Mouse (Mus musculus): Measurements from ENCODE around the gene St6galnac5. TPM values are rescaled to one million over a fixed set of nuclear protein-coding genes. Genes with fewer than 3 reads are reported as not detected.

St6galnac5 gene
- polyA plus RNA-seq, 1 experiment from 2014 or later: 0.62 TPM

DNA sequence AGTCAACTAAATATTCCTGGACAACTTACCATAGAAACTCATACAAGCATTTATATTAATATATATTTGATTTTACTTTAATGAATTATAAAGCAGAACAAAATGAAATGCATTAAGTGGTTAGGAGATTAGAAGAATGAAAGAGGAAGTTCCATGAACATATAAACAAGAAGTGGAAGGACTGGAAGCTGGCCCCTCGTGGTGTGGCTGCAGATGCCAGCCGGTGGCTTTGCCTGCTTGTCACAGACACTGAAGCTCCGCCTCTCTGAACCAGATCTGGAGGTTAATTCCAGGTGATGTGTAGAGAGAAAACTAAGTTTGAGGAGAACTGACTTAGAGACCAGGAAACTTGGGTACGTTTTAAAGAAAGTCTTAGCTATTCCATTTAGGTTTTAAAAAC lies 87.1 kb downstream of the St6galnac5 start:
- Histone ChIP-seq H3K4me3 (ENCODE audit: low read length) (no peak overlapping the region), H3K4me1 (replicated peaks; ENCODE audit: control insufficient read depth, insufficient read depth, low read length) (peaks cover 3% of the 10 kb centered on the region; the same call in 1 of the 2 replicates), H3K36me3 (ENCODE audit: control insufficient read depth, insufficient read depth, low read length) (no peaks in the 10 kb centered on the region), H3K9ac (ENCODE audit: low read length) (no peak overlapping the region), H3K27ac (ENCODE audit: low read length) (no peak overlapping the region), H3K27me3 (ENCODE audit: control insufficient read depth, insufficient read depth, low read depth, low read length) (no peaks in the 10 kb centered on the region), H3K4me2 (ENCODE audit: low read depth, low read length) (no peak overlapping the region), H3K9me3 (ENCODE audit: control insufficient read depth, low read length) (no peaks in the 10 kb centered on the region)
- ATAC-seq (ENCODE audit: low read depth): no peak
- WGBS: 37% methylated on average over 4 of the region's 4 CpGs

DNA sequence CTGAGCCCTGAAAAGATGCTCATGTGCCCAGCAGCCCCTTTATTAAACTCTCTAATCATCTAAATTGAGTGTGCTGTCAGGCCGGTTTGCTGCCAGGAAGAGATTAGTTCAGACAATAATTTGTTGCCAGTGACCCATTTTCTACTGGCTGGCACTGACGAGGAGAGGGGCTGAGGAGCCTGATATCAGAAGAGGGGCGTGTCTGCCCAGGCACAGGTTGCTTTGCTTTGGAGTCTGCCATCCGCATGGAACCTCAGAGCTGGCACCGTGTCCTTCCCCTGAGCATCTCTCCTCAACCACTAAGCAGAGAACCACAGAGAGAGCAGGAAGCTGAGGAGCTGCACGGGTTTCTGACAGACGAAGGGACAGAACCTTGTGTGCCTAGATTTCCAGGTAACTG lies 93.9 kb downstream of the St6galnac5 start:
- Histone ChIP-seq H3K27me3 (ENCODE audit: control insufficient read depth, insufficient read depth, low read depth, low read length) (no peaks in the 10 kb centered on the region), H3K9me3 (ENCODE audit: control insufficient read depth, low read length) (no peaks in the 10 kb centered on the region), H3K4me1 (replicated peaks; ENCODE audit: control insufficient read depth, insufficient read depth, low read length) (no peaks in the 10 kb centered on the region), H3K9ac (ENCODE audit: low read length) (no peak overlapping the region), H3K36me3 (ENCODE audit: control insufficient read depth, insufficient read depth, low read length) (no peaks in the 10 kb centered on the region), H3K4me2 (ENCODE audit: low read depth, low read length) (no peak overlapping the region), H3K4me3 (ENCODE audit: low read length) (no peak overlapping the region), H3K27ac (ENCODE audit: low read length) (no peak overlapping the region)
- no peak for ATAC-seq (ENCODE audit: low read depth)
- 68% methylated on average over 7 of the region's 7 CpGs for WGBS

DNA sequence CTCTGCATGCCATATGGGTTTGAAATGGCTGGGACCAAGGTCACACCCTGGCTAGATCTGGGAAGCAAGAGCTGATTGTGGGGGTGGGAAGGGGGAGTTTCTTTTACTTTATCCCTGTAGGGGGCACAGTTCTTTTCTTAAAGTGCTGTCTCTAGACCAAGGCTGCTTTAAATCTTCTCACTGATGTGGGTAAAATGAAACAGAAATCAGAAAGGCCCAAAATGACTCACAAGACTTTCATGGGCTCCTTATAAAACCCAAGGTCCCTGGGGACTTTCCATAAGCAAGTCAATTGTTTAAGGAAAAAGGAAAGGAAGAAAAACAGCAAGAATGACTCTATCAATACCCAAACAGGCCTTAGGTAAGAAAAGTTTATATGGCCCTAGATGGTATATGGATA lies 95.3 kb downstream of the St6galnac5 start:
- Histone ChIP-seq H3K4me3 (ENCODE audit: low read length) (no peak overlapping the region), H3K9ac (ENCODE audit: low read length) (no peak overlapping the region), H3K4me1 (replicated peaks; ENCODE audit: control insufficient read depth, insufficient read depth, low read length) (no peaks in the 10 kb centered on the region), H3K9me3 (ENCODE audit: control insufficient read depth, low read length) (no peaks in the 10 kb centered on the region), H3K4me2 (ENCODE audit: low read depth, low read length) (no peak overlapping the region), H3K27ac (ENCODE audit: low read length) (no peak overlapping the region), H3K27me3 (ENCODE audit: control insufficient read depth, insufficient read depth, low read depth, low read length) (no peaks in the 10 kb centered on the region), H3K36me3 (ENCODE audit: control insufficient read depth, insufficient read depth, low read length) (no peaks in the 10 kb centered on the region)
- ATAC-seq (ENCODE audit: low read depth): no peak

DNA sequence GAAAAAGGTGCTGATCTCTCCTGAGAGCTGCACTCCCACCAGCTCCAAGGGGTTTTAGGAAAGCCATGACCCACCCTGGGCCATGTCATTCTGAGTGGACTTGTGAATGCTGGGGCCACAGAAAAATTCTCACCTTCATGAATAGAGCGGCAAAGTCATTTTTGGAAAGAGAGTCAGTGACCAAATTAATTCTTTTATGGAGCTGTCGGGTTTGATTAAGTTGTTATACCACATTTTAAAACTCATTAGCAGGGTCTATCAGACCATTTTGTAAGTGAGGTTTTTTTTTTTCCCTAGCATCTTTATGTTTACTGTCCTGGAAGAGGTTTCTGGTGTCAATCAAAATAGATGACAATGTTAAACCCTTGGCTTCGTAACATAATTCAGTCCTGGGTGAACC lies 98.5 kb downstream of the St6galnac5 start:
- Histone ChIP-seq H3K27ac (ENCODE audit: low read length) (no peak overlapping the region), H3K4me2 (ENCODE audit: low read depth, low read length) (no peak overlapping the region), H3K4me3 (ENCODE audit: low read length) (no peak overlapping the region), H3K27me3 (ENCODE audit: control insufficient read depth, insufficient read depth, low read depth, low read length) (no peaks in the 10 kb centered on the region), H3K9me3 (ENCODE audit: control insufficient read depth, low read length) (no peaks in the 10 kb centered on the region), H3K4me1 (replicated peaks; ENCODE audit: control insufficient read depth, insufficient read depth, low read length) (peaks cover 2% of the 10 kb centered on the region; the same call in 1 of the 2 replicates), H3K9ac (ENCODE audit: low read length) (no peak overlapping the region), H3K36me3 (ENCODE audit: control insufficient read depth, insufficient read depth, low read length) (no peaks in the 10 kb centered on the region)
- no peak for ATAC-seq (ENCODE audit: low read depth)
- 79% methylated on average over 3 of the region's 3 CpGs for WGBS

DNA sequence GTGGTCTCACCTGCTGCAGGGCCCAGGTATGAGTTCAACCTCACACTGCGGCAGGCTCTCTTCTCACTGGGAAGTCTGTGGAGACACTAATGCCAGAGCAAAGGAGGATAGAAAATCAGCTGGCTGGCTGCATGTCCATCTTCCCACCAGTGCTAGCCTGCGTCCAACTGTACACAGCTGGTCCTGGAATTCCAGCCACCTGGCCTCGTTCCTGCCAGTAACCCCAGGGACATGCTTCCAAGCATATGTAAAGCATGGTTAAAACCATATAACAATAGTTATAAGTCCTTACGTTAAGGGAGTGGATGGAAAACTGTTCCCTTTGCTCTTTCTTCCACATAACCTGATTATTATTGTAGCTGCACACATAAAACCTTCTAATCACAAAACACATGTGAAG lies 100.3 kb downstream of the St6galnac5 start:
- peaks cover 2% of the 10 kb centered on the region; the same call in 1 of the 2 replicates for H3K4me1 ChIP-seq (replicated peaks; ENCODE audit: control insufficient read depth, insufficient read depth, low read length)
- 64% methylated on average over 4 of the region's 4 CpGs for whole genome bisulfite sequencing
- H3K9me3 ChIP-seq (ENCODE audit: control insufficient read depth, low read length): no peaks in the 10 kb centered on the region
- H3K27ac ChIP-seq (ENCODE audit: low read length): no peak overlapping the region
- H3K9ac ChIP-seq (ENCODE audit: low read length): no peak overlapping the region
- no peak overlapping the region for H3K4me2 ChIP-seq (ENCODE audit: low read depth, low read length)
- H3K4me3 ChIP-seq (ENCODE audit: low read length): no peak overlapping the region
- no peak for ATAC-seq (ENCODE audit: low read depth)
- no peaks in the 10 kb centered on the region for H3K27me3 ChIP-seq (ENCODE audit: control insufficient read depth, insufficient read depth, low read depth, low read length)
- H3K36me3 ChIP-seq (ENCODE audit: control insufficient read depth, insufficient read depth, low read length): no peaks in the 10 kb centered on the region

DNA sequence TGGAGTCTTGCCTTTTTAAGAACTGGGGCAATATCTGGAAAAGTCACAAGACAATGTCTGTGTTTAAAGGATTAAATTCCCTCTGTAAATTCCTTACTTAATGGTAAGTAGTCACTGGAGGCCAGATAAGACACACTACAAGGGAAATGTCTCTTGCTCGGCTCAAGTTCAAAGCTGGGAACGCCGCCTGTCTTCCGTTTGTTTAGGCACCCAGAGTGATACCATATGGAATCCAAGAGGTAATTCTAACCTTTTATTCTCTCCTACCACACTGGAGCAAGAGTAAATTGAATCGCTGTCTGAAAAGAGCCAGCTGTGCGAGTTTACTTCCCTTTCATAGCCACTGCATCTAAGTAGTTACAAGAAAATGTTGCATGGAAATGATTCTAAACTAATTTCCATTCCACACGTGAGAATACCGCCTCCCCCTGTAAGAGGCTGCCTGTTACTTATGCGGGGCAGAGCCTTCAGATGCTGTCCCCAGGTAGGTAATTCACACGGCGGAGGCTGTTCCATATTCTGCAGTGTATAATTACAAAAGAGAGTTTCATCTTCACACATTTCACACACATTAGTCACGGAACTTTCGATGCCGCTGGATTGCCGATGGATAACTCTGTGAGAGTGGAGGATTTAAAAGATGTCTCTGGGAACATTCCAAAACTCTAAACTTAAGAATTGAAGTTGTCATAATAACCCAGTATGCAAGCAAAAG lies 101.8 kb downstream of the St6galnac5 start:
- Histone ChIP-seq H3K27ac (ENCODE audit: low read length) (0 out of 2 replicates have a peak overlapping the region, but pooled peaks have one; percentile 18), H3K4me3 (ENCODE audit: low read length) (no peak overlapping the region), H3K9ac (ENCODE audit: low read length) (no peak overlapping the region), H3K4me1 (replicated peaks; ENCODE audit: control insufficient read depth, insufficient read depth, low read length) (peaks cover 2% of the 10 kb centered on the region; the same call in 1 of the 2 replicates), H3K4me2 (ENCODE audit: low read depth, low read length) (peak overlapping the region; percentile 32; the same call in 1 of the 2 replicates), H3K27me3 (ENCODE audit: control insufficient read depth, insufficient read depth, low read depth, low read length) (no peaks in the 10 kb centered on the region), H3K9me3 (ENCODE audit: control insufficient read depth, low read length) (no peaks in the 10 kb centered on the region), H3K36me3 (ENCODE audit: control insufficient read depth, insufficient read depth, low read length) (no peaks in the 10 kb centered on the region)
- WGBS: 32% methylated on average over 15 of the region's 15 CpGs
- ATAC-seq (ENCODE audit: low read depth): peak; percentile 79

DNA sequence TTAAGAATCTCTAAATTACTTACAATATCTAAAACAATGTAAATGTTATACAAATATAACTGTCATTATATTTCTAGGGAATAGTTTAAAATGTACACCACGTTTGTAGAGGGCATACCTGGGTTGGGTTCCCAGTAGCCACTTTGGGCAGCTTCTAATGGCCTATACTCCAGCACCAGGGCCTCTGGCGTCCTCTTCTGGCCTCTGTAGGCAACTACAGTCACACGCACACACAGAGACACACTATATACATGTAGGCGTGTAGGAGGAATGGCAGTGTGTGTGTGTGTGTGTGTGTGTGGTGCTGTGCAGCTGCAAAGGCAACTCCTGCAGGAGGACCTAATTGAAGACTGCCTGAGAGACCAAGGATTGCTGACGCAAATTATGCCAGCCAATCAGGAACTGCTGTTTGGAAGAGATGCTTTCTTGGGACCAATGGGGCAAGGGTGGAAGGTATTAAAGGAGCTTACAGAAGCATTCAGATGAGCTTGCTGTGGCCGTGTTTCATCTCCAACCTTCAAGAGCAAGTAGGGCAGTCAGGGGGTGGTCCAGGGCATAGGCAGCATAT lies 106.2 kb downstream of the St6galnac5 start:
- no peak for ATAC-seq (ENCODE audit: low read depth)
- 79% methylated on average over 6 of the region's 6 CpGs for WGBS
- Histone ChIP-seq H3K9me3 (ENCODE audit: control insufficient read depth, low read length) (no peaks in the 10 kb centered on the region), H3K27ac (ENCODE audit: low read length) (no peak overlapping the region), H3K4me1 (replicated peaks; ENCODE audit: control insufficient read depth, insufficient read depth, low read length) (peaks cover 2% of the 10 kb centered on the region; the same call in 1 of the 2 replicates), H3K27me3 (ENCODE audit: control insufficient read depth, insufficient read depth, low read depth, low read length) (no peaks in the 10 kb centered on the region), H3K36me3 (ENCODE audit: control insufficient read depth, insufficient read depth, low read length) (no peaks in the 10 kb centered on the region), H3K9ac (ENCODE audit: low read length) (no peak overlapping the region), H3K4me3 (ENCODE audit: low read length) (no peak overlapping the region), H3K4me2 (ENCODE audit: low read depth, low read length) (no peak overlapping the region)

DNA sequence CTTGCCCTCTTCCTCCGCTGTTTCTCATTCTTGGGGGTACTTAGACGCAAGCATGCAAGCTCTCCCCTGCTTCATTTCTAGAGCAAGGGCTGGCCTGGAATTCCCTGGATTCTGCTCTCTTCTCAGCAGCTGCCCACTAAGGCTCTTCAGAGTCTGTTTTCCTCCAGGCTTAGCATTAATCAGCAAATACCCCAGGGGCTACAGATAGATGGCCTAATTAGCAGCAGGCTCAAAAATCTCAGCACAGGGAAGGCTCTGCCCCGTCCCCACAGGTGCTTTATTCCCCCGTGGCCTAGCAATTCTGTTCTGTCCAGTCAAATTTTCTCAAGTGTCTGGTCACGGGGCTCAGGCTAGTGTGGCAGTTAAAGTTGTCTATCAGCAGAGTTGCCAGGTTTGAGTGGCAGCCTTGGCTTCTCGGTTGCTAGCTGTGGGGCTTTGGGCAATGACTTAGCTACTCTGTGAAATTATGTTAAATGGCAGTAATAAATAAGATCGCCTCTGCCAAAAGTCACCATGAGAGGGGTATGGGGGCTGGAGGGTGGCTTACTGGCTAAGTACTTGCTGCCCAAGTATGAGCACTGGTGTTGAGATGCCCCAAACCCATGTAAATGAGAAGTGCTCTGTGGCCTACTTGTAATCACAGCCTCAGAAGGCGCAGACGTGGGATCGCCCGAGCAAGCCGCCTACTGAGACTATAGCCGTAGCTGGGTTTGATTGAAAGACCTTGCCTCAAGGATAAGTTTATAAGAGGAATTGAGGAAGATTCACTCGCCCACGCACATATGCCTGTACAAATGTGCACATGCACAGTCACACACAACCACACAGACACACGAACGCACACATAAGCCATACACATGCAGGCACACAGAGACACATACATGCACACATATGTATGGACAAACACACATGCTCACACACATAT lies 107.4 kb downstream of the St6galnac5 start:
- Histone ChIP-seq H3K9me3 (ENCODE audit: control insufficient read depth, low read length) (no peaks in the 10 kb centered on the region), H3K27me3 (ENCODE audit: control insufficient read depth, insufficient read depth, low read depth, low read length) (no peaks in the 10 kb centered on the region), H3K9ac (ENCODE audit: low read length) (no peak overlapping the region), H3K27ac (ENCODE audit: low read length) (no peak overlapping the region), H3K4me3 (ENCODE audit: low read length) (no peak overlapping the region), H3K4me1 (replicated peaks; ENCODE audit: control insufficient read depth, insufficient read depth, low read length) (no peaks in the 10 kb centered on the region), H3K36me3 (ENCODE audit: control insufficient read depth, insufficient read depth, low read length) (no peaks in the 10 kb centered on the region), H3K4me2 (ENCODE audit: low read depth, low read length) (no peak overlapping the region)
- no peak for ATAC-seq (ENCODE audit: low read depth)
- 89% methylated on average over 17 of the region's 17 CpGs for WGBS

DNA sequence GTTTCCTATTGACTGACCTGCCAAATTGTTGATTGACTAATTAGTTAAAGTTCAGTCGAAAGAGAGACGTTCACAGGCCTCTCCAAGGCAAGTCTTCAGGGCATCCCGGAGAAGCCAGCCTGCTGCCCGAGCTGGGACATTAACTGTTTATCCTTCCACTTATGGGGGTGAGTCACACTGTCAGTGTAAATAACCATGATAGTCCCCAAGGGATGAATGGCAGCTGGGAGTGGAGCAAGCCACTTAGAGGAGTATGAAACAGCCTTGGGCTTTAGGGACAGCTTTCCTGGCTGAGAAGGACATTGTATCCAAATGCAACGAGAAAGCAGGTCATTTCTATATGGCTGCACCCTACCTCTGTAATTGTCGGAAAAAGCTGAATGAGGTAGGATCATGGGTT lies 109.5 kb downstream of the St6galnac5 start:
- Histone ChIP-seq H3K4me1 (replicated peaks; ENCODE audit: control insufficient read depth, insufficient read depth, low read length) (no peaks in the 10 kb centered on the region), H3K4me3 (ENCODE audit: low read length) (no peak overlapping the region), H3K27ac (ENCODE audit: low read length) (no peak overlapping the region), H3K9ac (ENCODE audit: low read length) (no peak overlapping the region), H3K36me3 (ENCODE audit: control insufficient read depth, insufficient read depth, low read length) (no peaks in the 10 kb centered on the region), H3K9me3 (ENCODE audit: control insufficient read depth, low read length) (no peaks in the 10 kb centered on the region), H3K27me3 (ENCODE audit: control insufficient read depth, insufficient read depth, low read depth, low read length) (no peaks in the 10 kb centered on the region), H3K4me2 (ENCODE audit: low read depth, low read length) (no peak overlapping the region)
- no peak for ATAC-seq (ENCODE audit: low read depth)
- 58% methylated on average over 6 of the region's 6 CpGs for WGBS

Data from lung, embryonic 16.5 days (tissue).